Mouse (Mus musculus) cerebellum, adult 9-11 months (tissue): ENCODE data around the gene Ffar3.
"Not testable (repeated sequence)": the region's sequence is repeated elsewhere in the genome, so short reads cannot be mapped to it uniquely, and the experiment has no call there.

Source experiments
- DNase-seq: peaks from one replicate; pipeline ENCODE4 v3.0.0; 2022

Gene Ffar3

DNA sequence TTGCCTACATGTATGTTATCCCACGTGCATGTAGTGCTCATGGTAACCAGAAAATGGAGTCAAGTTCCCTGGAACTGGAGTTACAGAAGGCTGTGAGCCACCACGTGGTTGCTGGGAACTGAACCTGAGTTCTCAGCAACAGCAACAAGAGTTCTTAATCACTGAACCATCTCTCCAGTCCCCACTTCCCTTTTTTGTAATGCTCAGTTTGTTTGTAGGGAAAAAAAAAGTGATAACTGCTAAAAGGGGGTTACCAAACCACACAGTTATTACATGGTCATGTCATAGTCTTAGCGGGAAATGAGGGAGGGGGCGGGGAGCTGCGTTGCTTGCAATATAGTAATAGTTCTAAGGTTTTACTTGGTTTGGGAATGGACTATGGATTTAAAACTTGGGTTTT is 13.9 kb downstream of the Ffar3 start:
- no peak for DNase-seq

GRCm38 (mm10) chr7:30841379-30841778 is 14.6 kb downstream of the Ffar3 start:
- no peak for DNase-seq

DNA sequence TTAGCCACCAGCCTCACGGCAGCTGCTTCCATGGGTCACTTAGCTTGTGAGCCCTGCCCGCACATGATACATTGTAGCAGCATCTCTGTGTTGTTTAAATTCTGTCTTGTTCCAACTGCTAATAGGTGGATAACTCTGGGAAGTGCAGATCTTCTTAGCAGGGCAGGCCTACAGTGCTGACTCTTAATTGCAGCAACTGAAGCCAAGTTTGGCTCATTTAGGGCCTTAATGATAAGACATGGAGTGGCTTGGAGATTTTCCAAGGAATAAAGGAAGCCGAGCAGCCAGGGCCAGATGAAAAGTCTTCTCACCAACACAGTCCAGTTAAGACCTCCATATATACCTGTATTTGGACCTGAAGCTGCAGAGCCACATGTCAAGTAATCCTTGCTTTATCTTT is 15.7 kb downstream of the Ffar3 start:
- no peak for DNase-seq

DNA sequence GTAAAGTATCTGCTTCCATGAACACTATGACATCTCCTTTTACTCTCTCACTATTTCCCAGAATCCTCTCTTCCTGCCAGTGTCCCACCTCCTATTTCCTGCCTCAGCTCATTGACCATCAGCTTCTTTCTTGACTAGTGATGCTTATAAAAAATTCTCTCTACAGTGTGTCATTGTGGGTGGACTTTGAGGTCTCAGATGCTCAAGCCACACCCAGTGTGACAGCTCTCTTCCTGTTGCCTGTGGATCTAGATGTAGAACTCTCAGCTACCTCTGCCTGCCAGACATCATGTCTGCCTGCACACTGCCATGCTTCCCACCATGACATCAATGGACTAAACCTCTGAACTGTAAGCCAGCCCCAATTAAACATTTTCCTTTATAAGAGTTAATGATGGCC is 18.7 kb downstream of the Ffar3 start:
- DNase-seq = no peak

- DNase-seq = not testable (repeated sequence)
These were observed 23.3 kb downstream of the Ffar3 start for GRCm38 (mm10) chr7:30832684-30833083.

- DNase-seq = no peak
These were observed 23.7 kb downstream of the Ffar3 start for GRCm38 (mm10) chr7:30832261-30832660.

GRCm38 (mm10) chr7:30829428-30829827 is 26.6 kb downstream of the Ffar3 start:
- DNase-seq = no peak

- DNase-seq = not testable (repeated sequence)
These were observed 27.1 kb downstream of the Ffar3 start for GRCm38 (mm10) chr7:30828871-30829270.

- no peak for DNase-seq
These were observed 29.3 kb downstream of the Ffar3 start for GRCm38 (mm10) chr7:30826660-30827059.

DNA sequence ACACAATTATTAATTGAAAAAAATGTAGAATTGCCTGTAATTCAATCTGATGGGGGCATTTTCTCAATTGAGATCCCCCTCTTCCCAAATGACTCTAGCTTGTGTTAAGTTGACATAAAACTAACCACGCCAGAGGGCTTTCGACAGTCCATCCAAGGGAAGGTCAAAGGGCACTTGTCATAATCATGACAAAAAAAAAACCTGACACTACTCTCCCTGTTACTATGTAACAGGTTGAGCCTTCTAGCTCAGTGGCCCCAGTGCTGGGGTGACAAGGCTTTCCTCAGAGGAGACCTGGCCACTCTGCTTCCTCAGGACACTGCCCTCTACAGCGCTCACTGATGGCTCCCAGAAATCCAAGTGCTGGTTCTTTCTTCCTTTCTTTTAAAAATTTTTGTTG is 31.7 kb downstream of the Ffar3 start:
- DNase-seq = no peak

- no peak for DNase-seq
These were observed 32.3 kb downstream of the Ffar3 start, which contains the start of gene Ffar2 for GRCm38 (mm10) chr7:30823675-30824074. TSS of gene Ffar2 (minus strand) at chr7:30823775.

GRCm38 (mm10) chr7:30821532-30821931 is 34.4 kb downstream of the Ffar3 start:
- no peak for DNase-seq

- no peak for DNase-seq
These were observed 35.0 kb downstream of the Ffar3 start for GRCm38 (mm10) chr7:30820854-30821445.

DNA sequence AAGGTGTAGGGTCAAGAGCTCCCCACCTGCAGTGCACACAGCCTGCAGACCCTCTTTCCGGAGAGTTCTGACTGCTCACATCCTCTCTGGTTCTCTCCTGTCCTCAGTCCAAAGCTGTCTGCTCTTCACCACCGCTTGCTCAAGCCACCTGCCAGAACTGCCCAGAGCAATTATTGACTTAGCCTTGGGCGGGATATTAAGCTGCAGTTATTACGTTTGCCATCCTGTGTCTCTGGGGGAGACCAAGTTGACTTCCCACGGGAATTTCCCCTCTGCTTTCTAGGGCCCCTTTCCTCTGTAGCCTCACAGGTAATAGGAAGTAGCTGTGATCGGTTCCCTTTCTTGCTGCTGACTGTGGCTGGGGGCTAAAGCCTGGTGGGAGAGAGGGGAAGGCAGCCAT is 35.8 kb downstream of the Ffar3 start:
- no peak for DNase-seq

DNA sequence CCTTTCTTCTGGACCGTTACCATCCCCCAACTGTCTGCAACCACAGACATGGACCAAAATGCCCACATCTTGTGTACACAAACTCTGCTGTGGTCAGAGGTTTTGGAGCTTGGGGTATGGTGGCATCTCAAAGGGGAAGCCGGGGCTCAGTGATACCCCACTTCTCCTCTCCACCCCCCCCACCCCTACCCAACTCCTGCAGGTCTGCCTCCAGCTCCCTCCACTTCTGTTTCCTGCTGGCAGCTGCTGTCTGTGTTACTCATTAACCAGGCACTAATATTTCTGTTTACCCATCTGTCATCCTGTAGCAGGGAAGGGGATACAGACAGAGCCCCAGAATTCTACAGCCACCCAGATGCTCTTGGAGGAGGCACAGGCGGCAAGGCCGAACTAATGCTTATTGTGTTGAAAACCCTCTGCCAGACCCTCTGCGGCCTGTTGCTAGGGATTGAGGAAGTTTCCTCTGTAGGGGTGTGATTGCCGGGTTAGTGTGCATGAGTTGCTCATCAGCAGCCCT is 43.6 kb downstream of the Ffar3 start:
- DNase-seq = no peak

GRCm38 (mm10) chr7:30811757-30812290 is 44.2 kb downstream of the Ffar3 start:
- DNase-seq = no peak

- DNase-seq = no peak
These were observed 45.7 kb downstream of the Ffar3 start for GRCm38 (mm10) chr7:30810319-30810718.

DNA sequence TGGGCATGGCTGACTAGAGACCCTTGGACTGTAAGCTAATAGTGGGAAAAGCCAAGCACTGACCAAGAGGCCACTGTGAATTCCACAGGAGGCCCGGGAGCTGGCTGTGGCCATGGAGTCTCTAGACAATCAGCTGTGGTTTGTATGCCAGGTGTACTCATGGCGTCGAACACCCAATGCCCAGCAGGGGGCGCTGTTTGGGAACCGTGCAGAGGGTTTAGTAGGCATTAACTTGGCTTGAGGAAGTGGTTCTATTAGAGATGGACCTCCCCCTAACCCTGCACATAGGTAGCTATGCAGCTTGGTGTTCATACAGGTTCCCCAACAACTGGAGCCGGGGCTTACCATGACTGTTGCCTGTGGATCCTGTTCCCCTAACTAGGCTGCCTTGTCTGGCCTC is 50.1 kb downstream of the Ffar3 start:
- DNase-seq = no peak
